Mouse (Mus musculus): ENCODE results near the gene Mrpl17. TPM values are rescaled to one million over a fixed set of nuclear protein-coding genes. Genes with fewer than 3 reads are reported as not detected.
A peak's percentile ranks its signal among the peaks of the same experiment; 100 is the strongest.

Mrpl17 gene
- polyA plus RNA-seq, 1 experiment from 2014 or later = 388 TPM

DNA sequence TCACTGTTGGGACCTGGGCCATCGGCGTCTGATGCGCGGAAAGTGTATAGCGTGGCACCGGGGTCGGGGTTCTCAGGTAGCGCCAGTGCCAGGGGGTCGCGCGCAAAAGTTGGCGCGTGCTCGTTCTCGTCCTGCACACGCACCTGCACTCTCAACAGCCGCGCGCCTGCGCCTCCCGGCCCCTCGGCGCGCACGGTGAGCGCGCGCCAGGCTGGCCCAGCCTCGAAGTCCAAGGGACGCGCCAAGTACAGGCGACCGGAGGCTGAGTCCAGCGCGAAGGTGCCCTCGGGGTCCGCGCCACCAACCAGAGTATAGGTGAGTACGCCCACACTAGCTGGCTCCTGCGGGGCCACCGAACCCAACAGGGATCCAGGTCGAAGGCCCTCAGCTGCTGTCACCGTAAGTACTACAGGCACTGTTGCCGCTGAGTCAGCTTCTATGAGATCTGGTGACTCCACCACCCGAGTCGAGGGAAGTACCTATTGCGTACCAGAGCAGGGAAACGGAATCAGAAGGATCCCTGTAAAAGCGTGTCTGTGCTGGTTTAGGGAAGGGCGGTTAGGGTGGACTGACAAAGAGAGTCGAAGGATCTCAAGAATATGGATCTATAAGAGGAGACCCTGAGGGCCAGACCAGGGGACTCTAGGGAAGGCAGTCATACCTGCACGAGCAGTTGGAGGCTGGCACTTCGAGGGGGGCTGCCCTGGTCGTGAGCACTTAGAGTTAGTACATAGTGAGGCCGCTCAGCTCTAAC is 48.2 kb downstream of the Mrpl17 start:
- H3K27ac ChIP-seq (ENCODE audit: low read depth) = no peak overlapping the region
- H3K4me2 ChIP-seq = peak overlapping the region; percentile 44
- 48% methylated on average over 55 of the region's 55 CpGs for WGBS
- no peaks in the 10 kb centered on the region for H3K27me3 ChIP-seq (ENCODE audit: insufficient read depth, low read length)
- H3K9me3 ChIP-seq (ENCODE audit: low read depth, low read length) = no peaks in the 10 kb centered on the region
- no peak for TF ChIP-seq CTCF (IDR thresholded peaks at IDR 0.05; ENCODE audit: low read depth)
- H3K9ac ChIP-seq = no peak overlapping the region
- peaks cover 87% of the 10 kb centered on the region for H3K36me3 ChIP-seq (ENCODE audit: insufficient read depth)
- no peaks in the 10 kb centered on the region for H3K4me1 ChIP-seq (ENCODE audit: insufficient read depth)
- ATAC-seq (ENCODE audit: insufficient read depth) (peak; percentile 18), DNase-seq (no peak)
- H3K4me3 ChIP-seq (ENCODE audit: low read depth, low read length) = no peak overlapping the region; the same call in 1 of the 2 replicates

DNA sequence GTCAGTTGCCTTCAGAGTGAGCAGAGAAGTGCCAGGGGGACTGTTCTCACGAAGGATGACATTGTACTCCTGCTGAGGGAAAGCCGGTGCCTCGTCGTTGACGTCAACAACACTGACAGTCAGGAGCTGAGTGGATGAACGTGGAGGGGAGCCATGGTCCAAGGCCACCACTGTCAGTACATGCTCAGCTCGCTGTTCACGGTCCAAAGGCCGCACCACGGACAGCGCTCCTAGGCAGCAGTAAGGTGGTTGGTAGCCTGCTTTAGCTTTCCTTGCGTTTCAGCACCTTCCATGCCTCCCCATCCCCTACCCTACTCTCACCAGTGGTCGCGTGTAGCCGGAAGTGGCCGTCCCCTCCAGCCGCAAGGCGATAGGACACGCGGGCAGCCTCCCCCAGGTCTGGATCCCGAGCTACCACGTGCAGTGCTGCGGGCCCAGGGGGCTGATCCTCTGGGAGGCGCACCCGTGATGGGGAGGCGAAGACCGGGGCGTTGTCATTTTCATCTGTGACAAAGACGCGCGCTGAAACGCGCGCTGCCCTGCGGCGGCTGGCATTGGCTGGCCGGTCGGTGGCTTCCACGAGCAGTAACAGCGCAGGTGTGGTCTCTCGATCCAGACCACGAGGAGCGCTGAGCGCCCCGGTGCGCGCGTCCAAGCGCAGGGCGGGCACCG is 49.0 kb downstream of the Mrpl17 start:
- H3K4me2 ChIP-seq = peak overlapping the region; percentile 44
- no peaks in the 10 kb centered on the region for H3K9me3 ChIP-seq (ENCODE audit: low read depth, low read length)
- H3K27ac ChIP-seq (ENCODE audit: low read depth) = no peak overlapping the region
- H3K4me3 ChIP-seq (ENCODE audit: low read depth, low read length) = no peak overlapping the region; the same call in 1 of the 2 replicates
- H3K36me3 ChIP-seq (ENCODE audit: insufficient read depth) = peaks cover 88% of the 10 kb centered on the region
- no peaks in the 10 kb centered on the region for H3K27me3 ChIP-seq (ENCODE audit: insufficient read depth, low read length)
- TF ChIP-seq CTCF (IDR thresholded peaks at IDR 0.05; ENCODE audit: low read depth) = no peak
- 47% methylated on average over 51 of the region's 51 CpGs for WGBS
- H3K9ac ChIP-seq = no peak overlapping the region
- H3K4me1 ChIP-seq (ENCODE audit: insufficient read depth) = no peaks in the 10 kb centered on the region
- ATAC-seq (ENCODE audit: insufficient read depth) = peak; percentile 10
- DNase-seq = no peak

DNA sequence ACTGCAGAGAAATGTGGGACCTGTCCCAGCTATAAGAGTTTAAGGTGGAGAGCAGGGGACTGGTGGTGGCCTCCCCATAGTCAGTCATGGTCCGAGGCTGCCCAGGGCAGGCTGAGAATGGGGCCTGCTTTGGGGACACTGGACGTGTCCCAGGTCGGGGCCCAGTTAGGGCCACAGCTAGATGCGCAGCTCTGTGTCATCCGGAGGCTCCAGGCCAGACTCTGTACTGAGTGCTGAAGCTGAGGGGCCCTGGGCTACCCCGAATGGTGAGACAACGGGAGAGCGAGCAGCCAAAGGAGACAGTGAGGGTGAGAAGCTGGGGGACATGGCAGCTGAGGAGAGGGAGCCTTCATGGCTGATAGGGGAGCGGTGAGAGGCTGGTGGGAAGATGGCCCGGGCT is 57.6 kb downstream of the Mrpl17 start:
- Histone ChIP-seq H3K27me3 (ENCODE audit: insufficient read depth, low read length) (no peaks in the 10 kb centered on the region), H3K4me3 (ENCODE audit: low read depth, low read length) (no peak overlapping the region), H3K4me1 (ENCODE audit: insufficient read depth) (no peaks in the 10 kb centered on the region), H3K27ac (ENCODE audit: low read depth) (no peak overlapping the region), H3K9me3 (ENCODE audit: low read depth, low read length) (no peaks in the 10 kb centered on the region), H3K9ac (no peak overlapping the region; the same call in 1 of the 2 replicates), H3K4me2 (no peak overlapping the region), H3K36me3 (ENCODE audit: insufficient read depth) (peaks cover 61% of the 10 kb centered on the region)
- DNase-seq (no peak), ATAC-seq (ENCODE audit: insufficient read depth) (no peak)
- 88% methylated on average over 10 of the region's 10 CpGs for WGBS
- no peak for TF ChIP-seq CTCF (IDR thresholded peaks at IDR 0.05; ENCODE audit: low read depth)

Other genes starting within 250 kb of the Mrpl17 start
- 36.6 and 37.6 TPM in 2 replicates for gene Apbb1, start 229.4 kb downstream of the Mrpl17 start, polyA plus RNA-seq (2014; fragmentation: Nextera tagmentation; extraction: Ambion mirVana)
- 0.57 and 0.59 TPM in 2 replicates for gene Hpx, start 211.0 kb downstream of the Mrpl17 start, polyA plus RNA-seq (2014; fragmentation: Nextera tagmentation; extraction: Ambion mirVana)
- gene Trim3, start 177.5 kb downstream of the Mrpl17 start, polyA plus RNA-seq (2014; fragmentation: Nextera tagmentation; extraction: Ambion mirVana) = 43.8 and 45.3 TPM in 2 replicates
- 200 and 201 TPM in 2 replicates for gene Timm10b, start 171.0 kb downstream of the Mrpl17 start, polyA plus RNA-seq (2014; fragmentation: Nextera tagmentation; extraction: Ambion mirVana)
- gene Arfip2, start 170.7 kb downstream of the Mrpl17 start, polyA plus RNA-seq (2014; fragmentation: Nextera tagmentation; extraction: Ambion mirVana) = 84.1 and 84.2 TPM in 2 replicates
- 22.9 and 31.9 TPM in 2 replicates for gene Gm45799, start 170.5 kb downstream of the Mrpl17 start, polyA plus RNA-seq (2014; fragmentation: Nextera tagmentation; extraction: Ambion mirVana)
- gene Dnhd1, start 160.3 kb downstream of the Mrpl17 start, polyA plus RNA-seq (2014; fragmentation: Nextera tagmentation; extraction: Ambion mirVana) = 0.84 and 1.0 TPM in 2 replicates
- 372 and 377 TPM in 2 replicates for gene Ilk, start 74.5 kb downstream of the Mrpl17 start, polyA plus RNA-seq (2014; fragmentation: Nextera tagmentation; extraction: Ambion mirVana)
- gene Rrp8, start 73.7 kb downstream of the Mrpl17 start, polyA plus RNA-seq (2014; fragmentation: Nextera tagmentation; extraction: Ambion mirVana) = 45.2 and 48.9 TPM in 2 replicates
- gene Taf10, start 66.7 kb downstream of the Mrpl17 start, polyA plus RNA-seq (2014; fragmentation: Nextera tagmentation; extraction: Ambion mirVana) = 175 and 192 TPM in 2 replicates
- gene Tpp1, start 58.9 kb downstream of the Mrpl17 start, polyA plus RNA-seq (2014; fragmentation: Nextera tagmentation; extraction: Ambion mirVana) = 73.7 and 78.2 TPM in 2 replicates
- gene Dchs1, start 23.4 kb downstream of the Mrpl17 start, polyA plus RNA-seq (2014; fragmentation: Nextera tagmentation; extraction: Ambion mirVana) = 17.7 and 20.7 TPM in 2 replicates
- gene Gm4070, start 142.9 kb upstream of the Mrpl17 start, polyA plus RNA-seq (2014; fragmentation: Nextera tagmentation; extraction: Ambion mirVana) = 0.22 and 0.30 TPM in 2 replicates